Mouse (Mus musculus) MEL (cell line): ENCODE results near the gene Gprc5d. TPM values are rescaled to one million over a fixed set of nuclear protein-coding genes. Genes with fewer than 3 reads are reported as not detected.

ENCODE experiments used
- DNase-seq: peaks from one replicate; pipeline ENCODE4 v3.0.0; 2011; ENCODE audit warnings: low read depth, low spot score
- H3K27ac ChIP-seq: 2 replicates; pipeline ENCODE4 v1.5.1; 2012; ENCODE audit warnings: low read depth, mild to moderate bottlenecking, control low read depth, low read length, moderate library complexity; ENCODE audit not compliant: control insufficient read depth
- H3K27me3 ChIP-seq, 2 experiments: fragments of 150-350 bp in 1 of 2; sonication (generic) in 1 of 2; 2 replicates each; pipeline ENCODE4 v1.6.1; 2012; ENCODE audit warnings: low read length in 2 of 2, mild to moderate bottlenecking in 2 of 2, improper control_type of control experiment in 1 of 2, moderate library complexity in 1 of 2; ENCODE audit not compliant: insufficient read depth in 2 of 2, control insufficient read depth in 1 of 2
- H3K36me3 ChIP-seq, 2 experiments: 2 replicates each; pipeline ENCODE4 v1.6.1; 2012 to 2014; ENCODE audit warnings: low read length in 2 of 2, improper control_type of control experiment in 1 of 2, inconsistent platforms in 1 of 2, mild to moderate bottlenecking in 1 of 2; ENCODE audit not compliant: insufficient read depth in 2 of 2, control insufficient read depth in 1 of 2
- H3K4me1 ChIP-seq, 2 experiments: fragments of 150-350 bp in 1 of 2; sonication (generic) in 1 of 2; 2 replicates each; pipeline ENCODE4 v1.6.1; 2012; ENCODE audit warnings: low read length in 2 of 2, improper control_type of control experiment in 1 of 2, mild to moderate bottlenecking in 1 of 2; ENCODE audit not compliant: insufficient read depth in 2 of 2, control insufficient read depth in 1 of 2
- H3K4me3 ChIP-seq, 2 experiments: fragments of 150-350 bp in 1 of 2; sonication (generic) in 1 of 2; 2 replicates each; pipeline ENCODE4 v1.5.1; 2012; ENCODE audit warnings: low read depth in 2 of 2, low read length in 2 of 2, mild to moderate bottlenecking in 2 of 2, moderate library complexity in 2 of 2, control low read depth in 1 of 2, improper control_type of control experiment in 1 of 2; ENCODE audit not compliant: control insufficient read depth in 1 of 2, insufficient read depth in 1 of 2
- H3K79me2 ChIP-seq: 2 replicates; pipeline ENCODE4 v1.6.1; 2012; ENCODE audit warnings: mild to moderate bottlenecking, low read length, moderate library complexity; ENCODE audit not compliant: control insufficient read depth, poor library complexity, insufficient read depth
- H3K9ac ChIP-seq: 2 replicates; pipeline ENCODE4 v1.6.1; 2012; ENCODE audit warnings: low read depth, mild to moderate bottlenecking, control low read depth, low read length, moderate library complexity; ENCODE audit not compliant: control insufficient read depth, poor library complexity, severe bottlenecking
- H3K9me3 ChIP-seq: fragments of 150-350 bp; sonication (generic); replicated peaks from 2 replicates; pipeline ENCODE4 v1.6.1; 2012; ENCODE audit warnings: mild to moderate bottlenecking, low read length, improper control_type of control experiment, moderate library complexity; ENCODE audit not compliant: insufficient read depth
- BHLHE40 ChIP-seq: IDR thresholded peaks from 2 replicates; pipeline ENCODE4 v1.6.1; 2012; ENCODE audit warnings: low read depth, mild to moderate bottlenecking, inconsistent platforms, low read length, improper control_type of control experiment, borderline replicate concordance
- CHD1 ChIP-seq: IDR thresholded peaks from 2 replicates; pipeline ENCODE4 v1.6.1; 2012; ENCODE audit warnings: low read depth, mild to moderate bottlenecking, inconsistent platforms, low read length, improper control_type of control experiment
- ELF1 ChIP-seq: IDR thresholded peaks from 2 replicates; pipeline ENCODE4 v1.6.1; 2014; ENCODE audit warnings: low read depth, mild to moderate bottlenecking, inconsistent platforms, low read length, improper control_type of control experiment, moderate library complexity
- EP300 ChIP-seq, 2 experiments: IDR thresholded peaks; 2 replicates each; pipeline ENCODE4 v1.6.1; 2011; ENCODE audit warnings: improper control_type of control experiment in 2 of 2, low read length in 2 of 2, low read depth in 1 of 2, mild to moderate bottlenecking in 1 of 2
- ETS1 ChIP-seq: IDR thresholded peaks from 2 replicates; pipeline ENCODE4 v1.6.1; 2012; ENCODE audit warnings: low read depth, mild to moderate bottlenecking, inconsistent platforms, low read length, improper control_type of control experiment, moderate library complexity
- HCFC1 ChIP-seq: IDR thresholded peaks from 2 replicates; pipeline ENCODE4 v1.6.1; 2012; ENCODE audit warnings: low read depth, mild to moderate bottlenecking, inconsistent platforms, low read length, improper control_type of control experiment, moderate library complexity
- JUND ChIP-seq: IDR thresholded peaks from 2 replicates; pipeline ENCODE4 v1.6.1; 2011; ENCODE audit warnings: low read depth, mild to moderate bottlenecking, improper control_type of control experiment, low read length
- KAT2A ChIP-seq: conservative IDR thresholded peaks from 2 replicates; pipeline ENCODE4 v1.6.1; 2012; ENCODE audit warnings: low read depth, low read length, improper control_type of control experiment, inconsistent platforms
- MAFK ChIP-seq: IDR thresholded peaks from 2 replicates; pipeline ENCODE4 v1.6.1; 2011; ENCODE audit warnings: low read depth, mild to moderate bottlenecking, low read length, improper control_type of control experiment, borderline replicate concordance
- MAX ChIP-seq: IDR thresholded peaks from 2 replicates; pipeline ENCODE4 v1.6.1; 2011; ENCODE audit warnings: low read length, improper control_type of control experiment
- MAZ ChIP-seq: IDR thresholded peaks from 2 replicates; pipeline ENCODE4 v1.6.1; 2012; ENCODE audit warnings: low read depth, mild to moderate bottlenecking, inconsistent platforms, low read length, improper control_type of control experiment
- MEF2A ChIP-seq: IDR thresholded peaks from 2 replicates; pipeline ENCODE4 v1.6.1; 2014; ENCODE audit warnings: low read depth, mild to moderate bottlenecking, inconsistent platforms, low read length, improper control_type of control experiment; ENCODE audit not compliant: poor library complexity, insufficient replicate concordance, severe bottlenecking; ENCODE audit errors: extremely low read depth
- MYC ChIP-seq: IDR thresholded peaks from 2 replicates; pipeline ENCODE4 v1.6.1; 2011; ENCODE audit warnings: low read depth, mild to moderate bottlenecking, low read length, improper control_type of control experiment, moderate library complexity
- NRF1 ChIP-seq: IDR thresholded peaks from 2 replicates; pipeline ENCODE4 v1.6.1; 2014; ENCODE audit warnings: low read depth, mild to moderate bottlenecking, inconsistent platforms, low read length, improper control_type of control experiment, moderate library complexity; ENCODE audit not compliant: poor library complexity, insufficient read depth, severe bottlenecking
- POLR2AphosphoS2 ChIP-seq: IDR thresholded peaks from 2 replicates; pipeline ENCODE4 v1.6.1; 2011; ENCODE audit warnings: low read length, improper control_type of control experiment
- POLR2AphosphoS5 ChIP-seq: IDR thresholded peaks from 2 replicates; pipeline ENCODE4 v1.6.1; 2012; ENCODE audit warnings: low read depth, borderline replicate concordance, mild to moderate bottlenecking, inconsistent platforms, low read length, moderate library complexity, mixed read lengths
- RAD21 ChIP-seq: IDR thresholded peaks from 2 replicates; pipeline ENCODE4 v1.6.1; 2011; ENCODE audit warnings: mild to moderate bottlenecking, low read depth, low read length, improper control_type of control experiment
- RCOR1 ChIP-seq: IDR thresholded peaks from 2 replicates; pipeline ENCODE4 v1.6.1; 2012; ENCODE audit warnings: low read depth, mild to moderate bottlenecking, inconsistent platforms, low read length, improper control_type of control experiment
- SIN3A ChIP-seq: IDR thresholded peaks from 2 replicates; pipeline ENCODE4 v1.6.1; 2012; ENCODE audit warnings: low read length, improper control_type of control experiment, inconsistent platforms
- USF1 ChIP-seq: IDR thresholded peaks from 2 replicates; pipeline ENCODE4 v1.6.1; 2014; ENCODE audit warnings: low read depth, mild to moderate bottlenecking, inconsistent platforms, low read length, improper control_type of control experiment, moderate library complexity
- USF2 ChIP-seq, 2 experiments: IDR thresholded peaks; 2 replicates each; pipeline ENCODE4 v1.6.1; 2011 to 2012; ENCODE audit warnings: improper control_type of control experiment in 2 of 2, low read length in 2 of 2, borderline replicate concordance in 1 of 2, inconsistent platforms in 1 of 2, low read depth in 1 of 2, mild to moderate bottlenecking in 1 of 2; ENCODE audit not compliant: insufficient read depth in 1 of 2
- ZMIZ1 ChIP-seq: IDR thresholded peaks from 2 replicates; pipeline ENCODE4 v1.6.1; 2012; ENCODE audit warnings: low read depth, mild to moderate bottlenecking, inconsistent platforms, low read length, improper control_type of control experiment, moderate library complexity
- polyA plus RNA-seq, 2 experiments: library from polyadenylated mRNA; stranded (reverse) in 1 of 2; unstranded in 1 of 2; fragments of >175 nt in 1 of 2; fragments of >200 nt in 1 of 2; gene quantifications; 2 replicates each; pipeline versions ENCODE4 v1.2.1 to v1.2.4; 2012; ENCODE audit warnings: low replicate concordance in 2 of 2, low read depth in 1 of 2; ENCODE audit not compliant: insufficient read length in 2 of 2, insufficient read depth in 1 of 2, missing spikeins in 1 of 2
- total RNA-seq: library from RNA; depleted of rRNA; stranded (reverse); fragments of 300-350 nt; gene quantifications from 2 replicates; pipeline ENCODE4 v1.2.3, GENCODE M21; 2012

Gene Gprc5d
- total and polyA plus RNA-seq, 3 experiments = not detected

GRCm38 (mm10) chr6:135092798-135093470, 25.1 kb downstream of the Gprc5d start:
- Histone ChIP-seq H3K27ac (no peak overlapping the region), H3K4me3 (no peak overlapping the region), H3K79me2 (no peaks in the 10 kb centered on the region), H3K36me3 (no peaks in the 10 kb centered on the region), H3K9me3 (no peaks in the 10 kb centered on the region), H3K27me3 (no peaks in the 10 kb centered on the region), H3K9ac (no peak overlapping the region), H3K4me1 (no peaks in the 10 kb centered on the region)
- no peak for DNase-seq
- no peak for TF ChIP-seq ETS1
- TF ChIP-seq BHLHE40 = no peak
- no peak for TF ChIP-seq KAT2A
- TF ChIP-seq ELF1 = no peak
- TF ChIP-seq POLR2AphosphoS5 = no peak
- no peak for TF ChIP-seq RAD21
- TF ChIP-seq NRF1 = no peak
- no peak for TF ChIP-seq HCFC1
- no peak for TF ChIP-seq RCOR1
- no peak for TF ChIP-seq MEF2A

- H3K9ac ChIP-seq = no peak overlapping the region
- H3K4me3 ChIP-seq = no peak overlapping the region
- H3K9me3 ChIP-seq = no peaks in the 10 kb centered on the region
- H3K4me1 ChIP-seq = no peaks in the 10 kb centered on the region
- no peaks in the 10 kb centered on the region for H3K36me3 ChIP-seq
- no peak overlapping the region for H3K27ac ChIP-seq
- no peaks in the 10 kb centered on the region for H3K79me2 ChIP-seq
- no peak for DNase-seq
- no peaks in the 10 kb centered on the region for H3K27me3 ChIP-seq
- TF ChIP-seq JUND (no peak), POLR2AphosphoS2 (no peak), MAFK (no peak), USF1 (no peak), RCOR1 (no peak), EP300 (IDR thresholded peaks at IDR 0.05; ENCODE audit: low read depth in 1 of 2, low read length in 2 of 2) (no peak), MYC (no peak), MAZ (no peak), USF2 (IDR thresholded peaks at IDR 0.05; ENCODE audit: borderline replicate concordance in 1 of 2, insufficient read depth in 1 of 2, low read depth in 1 of 2, low read length in 2 of 2) (no peak), MEF2A (no peak), CHD1 (no peak), ZMIZ1 (no peak), SIN3A (no peak), MAX (no peak), ELF1 (no peak), ETS1 (no peak)
Observed at GRCm38 (mm10) chr6:135090661-135091060, 27.4 kb downstream of the Gprc5d start.
